Mouse (Mus musculus) embryonic fibroblast, embryonic 13.5 days (primary cell): ENCODE results near the gene Snx25.

Experiments used
- CTCF ChIP-seq: IDR thresholded peaks from 2 replicates; pipeline ENCODE4 v1.5.1; 2011; ENCODE audit warnings: mild to moderate bottlenecking, control low read depth, low read length, moderate library complexity, borderline replicate concordance; ENCODE audit not compliant: insufficient read depth
- POLR2A ChIP-seq: IDR thresholded peaks from 2 replicates; pipeline ENCODE4 v1.6.1; 2011; ENCODE audit warnings: low read depth, mild to moderate bottlenecking, control low read depth, low read length, moderate library complexity

DNA sequence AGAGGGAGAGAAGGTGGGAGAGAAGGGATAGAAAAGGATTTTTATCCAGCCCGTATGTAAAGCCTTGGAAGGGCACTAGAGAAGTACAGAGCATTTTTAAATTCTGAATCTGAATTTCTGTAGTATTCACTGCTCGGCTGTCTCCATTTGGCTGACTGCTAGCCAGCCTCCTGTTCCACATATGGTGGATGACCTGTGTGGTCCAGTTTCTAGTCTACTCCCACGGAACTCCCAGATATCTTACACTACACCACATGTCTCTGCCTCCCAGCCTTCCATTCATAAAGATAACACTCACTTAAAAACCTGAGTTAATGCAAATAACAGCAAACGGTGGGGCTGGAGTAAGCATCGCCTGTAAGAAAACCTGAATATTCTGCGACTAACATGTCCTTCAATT is 2.7 kb downstream of the Snx25 start:
- TF ChIP-seq CTCF: no peak
- TF ChIP-seq POLR2A: no peak
